Mouse (Mus musculus) limb, embryonic 10.5 days (tissue): ENCODE measurements at regions not wholly inside any gene's neighbourhood (a gene's known extent, or its start where the extent isn't known, plus 50 kb on each side); places are given as distances from the start of the nearest gene placed in this dataset.

ENCODE experiments used
- DNase-seq: peaks from one replicate; pipeline ENCODE4 v3.0.0-alpha.2; 2017; ENCODE audit warnings: low spot score
- H3K27ac ChIP-seq: fragments of 300-500 bp; sonication (generic); 2 replicates; pipeline ENCODE4 v1.5.1; 2016; ENCODE audit warnings: mild to moderate bottlenecking
- H3K27me3 ChIP-seq: fragments of 300-500 bp; sonication (generic); 2 replicates; pipeline ENCODE4 v1.6.1; 2016; ENCODE audit warnings: low read depth, mild to moderate bottlenecking; ENCODE audit not compliant: poor library complexity, severe bottlenecking
- H3K36me3 ChIP-seq: fragments of 300-500 bp; sonication (generic); 2 replicates; pipeline ENCODE4 v1.6.1; 2016; ENCODE audit warnings: mild to moderate bottlenecking, moderate library complexity
- H3K4me1 ChIP-seq: fragments of 300-500 bp; sonication (generic); 2 replicates; pipeline ENCODE4 v1.6.1; 2016
- H3K4me3 ChIP-seq: fragments of 300-500 bp; sonication (generic); 2 replicates; pipeline ENCODE4 v1.5.1; 2016; ENCODE audit warnings: mild to moderate bottlenecking, moderate library complexity
- H3K9me3 ChIP-seq: fragments of 300-500 bp; sonication (generic); replicated peaks from 2 replicates; pipeline ENCODE4 v1.6.1; 2016; ENCODE audit warnings: mild to moderate bottlenecking
- WGBS: fragments of 180-500 bp; shearing (Covaris S2); methylation state at CpG from one replicate; pipeline ENCODE4 v1.1.7; 2016; 5-methylcytosine and 5-hydroxymethylcytosine counted together

GRCm38 (mm10) chr10:68378212-68378611 is 99.7 kb upstream of the Arid5b start:
- no peak overlapping the region for H3K27ac ChIP-seq
- H3K9me3 ChIP-seq, result no peaks in the 10 kb centered on the region
- no peak for DNase-seq
- no peaks in the 10 kb centered on the region for H3K27me3 ChIP-seq
- 95% methylated on average over 5 of the region's 5 CpGs for WGBS
- no peak overlapping the region for H3K4me3 ChIP-seq
- H3K4me1 ChIP-seq, result no peaks in the 10 kb centered on the region
- H3K36me3 ChIP-seq, result no peaks in the 10 kb centered on the region

DNA sequence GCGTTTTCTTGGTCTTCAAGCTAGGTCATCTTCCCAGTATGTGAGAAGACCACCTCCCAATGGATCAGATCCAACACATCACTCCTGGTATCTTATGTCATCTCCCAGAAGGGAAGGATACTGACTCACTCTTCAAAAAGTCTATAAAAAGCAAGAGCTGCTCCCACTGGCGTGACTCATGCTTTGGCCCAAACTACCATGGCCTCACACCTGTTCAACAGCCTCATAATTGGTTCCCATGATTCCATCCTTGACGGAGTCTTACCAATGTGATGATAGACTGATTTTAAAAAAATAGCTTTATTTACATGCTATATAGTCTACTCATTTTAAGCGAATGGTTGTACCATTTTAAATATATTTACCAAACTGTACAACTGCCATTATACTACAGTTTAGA is 98.9 kb upstream of the Arid5b start:
- Histone ChIP-seq H3K36me3 (no peaks in the 10 kb centered on the region), H3K9me3 (no peaks in the 10 kb centered on the region), H3K4me3 (no peak overlapping the region), H3K27me3 (no peaks in the 10 kb centered on the region), H3K27ac (no peak overlapping the region), H3K4me1 (no peaks in the 10 kb centered on the region)
- 94% methylated on average over 4 of the region's 4 CpGs for WGBS
- no peak for DNase-seq

DNA sequence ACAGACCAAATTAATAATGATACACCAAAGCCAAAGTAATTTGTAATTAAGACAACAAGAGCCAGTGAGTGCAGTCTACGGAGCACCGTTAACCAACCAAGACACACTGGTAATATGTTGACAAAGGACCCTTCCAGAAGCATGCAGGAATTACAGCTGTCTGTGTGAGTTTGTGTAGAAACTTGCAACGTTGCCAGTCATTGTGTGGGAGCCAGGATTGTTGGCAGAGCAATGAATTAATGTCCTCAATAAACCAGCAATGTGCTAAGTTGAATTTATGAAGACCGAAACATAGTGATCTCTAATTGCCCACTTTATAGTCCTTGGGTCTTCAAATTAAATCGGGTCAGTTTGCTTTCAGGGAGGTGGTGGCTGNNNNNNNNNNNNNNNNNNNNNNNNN is 95.3 kb upstream of the Arid5b start:
- H3K27me3 ChIP-seq, result no peaks in the 10 kb centered on the region
- H3K36me3 ChIP-seq, result no peaks in the 10 kb centered on the region

GRCm38 (mm10) chr10:68371785-68372184 is 93.2 kb upstream of the Arid5b start:
- no peaks in the 10 kb centered on the region for H3K9me3 ChIP-seq
- no peak for DNase-seq
- no peaks in the 10 kb centered on the region for H3K27me3 ChIP-seq
- 95% methylated on average over 6 of the region's 6 CpGs for WGBS
- H3K36me3 ChIP-seq, result no peaks in the 10 kb centered on the region
- no peak overlapping the region for H3K27ac ChIP-seq
- H3K4me1 ChIP-seq, result no peaks in the 10 kb centered on the region
- H3K4me3 ChIP-seq, result no peak overlapping the region

More for the DNA sequence above, 95.3 kb upstream of the Arid5b start:
- Histone ChIP-seq H3K9me3 (no peaks in the 10 kb centered on the region), H3K4me1 (no peaks in the 10 kb centered on the region), H3K4me3 (no peak overlapping the region), H3K27ac (no peak overlapping the region)
- WGBS, result 85% methylated on average over 5 of the region's 5 CpGs
- no peak for DNase-seq

DNA sequence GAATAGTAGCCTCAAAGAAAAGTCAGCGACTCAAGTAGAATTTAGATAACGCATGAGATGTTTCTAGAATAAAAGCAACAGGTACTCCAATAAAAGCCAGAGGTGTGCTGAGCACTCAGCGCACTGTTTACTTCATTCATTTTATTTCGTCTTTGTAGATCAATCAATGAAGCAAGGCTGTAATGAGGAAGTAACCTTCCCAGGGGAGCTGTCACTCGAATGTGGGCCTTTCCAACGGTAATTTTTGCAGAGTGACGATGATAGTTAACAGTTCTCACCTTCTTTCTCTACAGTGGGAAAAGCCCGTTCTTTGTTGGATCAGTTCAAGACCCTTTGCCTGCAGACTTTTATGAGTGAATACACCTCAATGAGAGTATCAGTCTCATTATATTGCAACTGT is 92.4 kb upstream of the Arid5b start:
- H3K36me3 ChIP-seq, result no peaks in the 10 kb centered on the region
- WGBS, result 89% methylated on average over 8 of the region's 8 CpGs
- H3K4me1 ChIP-seq, result no peaks in the 10 kb centered on the region
- no peak for DNase-seq
- no peak overlapping the region for H3K27ac ChIP-seq
- H3K27me3 ChIP-seq, result no peaks in the 10 kb centered on the region
- no peaks in the 10 kb centered on the region for H3K9me3 ChIP-seq
- H3K4me3 ChIP-seq, result no peak overlapping the region

DNA sequence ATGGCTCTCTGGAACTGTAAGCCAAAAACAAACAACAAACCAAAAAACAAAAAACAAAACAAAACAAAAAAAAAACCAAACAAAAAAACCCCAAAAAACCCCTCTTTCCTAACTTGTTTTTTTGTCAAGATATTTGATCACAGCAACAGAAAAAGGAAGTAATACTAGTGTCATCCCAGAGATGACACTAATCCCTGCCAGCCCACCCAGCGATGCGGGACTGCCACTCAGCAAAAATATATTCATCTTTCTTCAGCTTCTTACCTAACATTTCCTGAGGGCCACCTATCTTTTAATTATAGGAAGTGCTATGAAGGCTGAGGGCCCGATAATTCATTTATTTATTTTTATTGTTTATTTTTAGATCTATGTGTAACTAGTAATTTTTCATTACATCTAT is 88.3 kb upstream of the Arid5b start:
- DNase-seq, result no peak
- WGBS, result 95% methylated on average over 3 of the region's 3 CpGs
- Histone ChIP-seq H3K27me3 (no peaks in the 10 kb centered on the region), H3K4me1 (no peaks in the 10 kb centered on the region), H3K27ac (no peak overlapping the region), H3K4me3 (no peak overlapping the region), H3K9me3 (no peaks in the 10 kb centered on the region), H3K36me3 (no peaks in the 10 kb centered on the region)

GRCm38 (mm10) chr10:68360765-68361483 is 82.4 kb upstream of the Arid5b start:
- no peaks in the 10 kb centered on the region for H3K36me3 ChIP-seq
- H3K4me3 ChIP-seq, result no peak overlapping the region
- H3K27ac ChIP-seq, result no peak overlapping the region
- H3K4me1 ChIP-seq, result peaks cover 17% of the 10 kb centered on the region
- no peaks in the 10 kb centered on the region for H3K27me3 ChIP-seq
- no peaks in the 10 kb centered on the region; the same call in 1 of the 2 replicates for H3K9me3 ChIP-seq
- 88% methylated on average over 6 of the region's 6 CpGs for WGBS
- no peak for DNase-seq

DNA sequence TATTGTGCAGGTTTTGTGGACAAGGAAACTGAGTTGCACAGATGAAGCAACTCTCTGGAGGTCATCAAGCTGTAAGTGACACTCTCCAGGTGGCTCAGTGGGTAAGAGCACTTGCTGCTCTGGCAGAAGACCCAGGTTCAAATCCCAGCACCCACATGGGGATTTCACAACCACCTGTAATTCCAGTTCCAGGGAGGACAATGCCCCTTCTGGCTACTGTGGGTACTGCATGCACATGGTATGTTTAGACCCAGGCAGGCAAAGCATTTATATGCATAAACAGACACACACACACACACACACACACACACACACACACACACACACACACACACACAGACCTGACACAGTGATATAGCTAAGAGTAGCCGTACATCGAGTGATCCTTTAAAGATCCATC is 80.6 kb upstream of the Arid5b start:
- Histone ChIP-seq H3K27me3 (no peaks in the 10 kb centered on the region), H3K36me3 (no peaks in the 10 kb centered on the region), H3K4me3 (no peak overlapping the region), H3K27ac (no peak overlapping the region), H3K4me1 (peaks cover 35% of the 10 kb centered on the region), H3K9me3 (no peaks in the 10 kb centered on the region; the same call in 1 of the 2 replicates)
- WGBS, result 94% methylated on average over 2 of the region's 2 CpGs
- no peak for DNase-seq

- 25% methylated on average over 6 of the region's 6 CpGs for WGBS
- Histone ChIP-seq H3K4me3 (no peak overlapping the region), H3K9me3 (no peaks in the 10 kb centered on the region; the same call in 1 of the 2 replicates), H3K27me3 (no peaks in the 10 kb centered on the region), H3K36me3 (no peaks in the 10 kb centered on the region), H3K27ac (peak overlapping the region; percentile 83), H3K4me1 (peaks cover 54% of the 10 kb centered on the region)
- peak; percentile 65 for DNase-seq
Measured at GRCm38 (mm10) chr10:68356973-68357372, 78.4 kb upstream of the Arid5b start.

- no peaks in the 10 kb centered on the region for H3K27me3 ChIP-seq
- H3K36me3 ChIP-seq, result no peaks in the 10 kb centered on the region
- H3K4me1 ChIP-seq, result peaks cover 54% of the 10 kb centered on the region
- H3K27ac ChIP-seq, result peak overlapping the region; percentile 83
- DNase-seq, result no peak
- H3K4me3 ChIP-seq, result no peak overlapping the region
- H3K9me3 ChIP-seq, result no peaks in the 10 kb centered on the region; the same call in 1 of the 2 replicates
- 68% methylated on average over 5 of the region's 5 CpGs for WGBS
Measured at GRCm38 (mm10) chr10:68356521-68356920, 78.0 kb upstream of the Arid5b start.

DNA sequence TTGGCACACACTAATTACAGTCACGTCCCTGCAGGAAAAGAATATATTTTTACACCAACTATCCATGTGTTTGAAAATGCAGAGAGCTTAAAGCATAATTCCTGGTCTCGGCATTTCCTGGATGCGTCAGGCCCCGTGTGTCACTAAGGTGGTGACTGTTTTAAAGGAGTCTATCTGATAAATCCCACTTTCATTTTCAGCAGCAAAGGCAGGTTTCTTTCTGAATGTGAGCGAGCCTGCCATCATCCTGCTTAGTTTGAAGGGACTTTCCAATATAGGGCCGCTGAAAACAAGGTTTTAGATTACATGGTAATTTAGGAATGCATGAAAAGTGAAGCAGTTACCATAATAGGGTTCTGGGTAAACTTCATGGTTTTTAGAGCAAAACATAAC is 77.5 kb upstream of the Arid5b start:
- Histone ChIP-seq H3K27me3 (no peaks in the 10 kb centered on the region), H3K9me3 (no peaks in the 10 kb centered on the region), H3K27ac (peak overlapping the region; percentile 80), H3K4me3 (no peak overlapping the region), H3K36me3 (no peaks in the 10 kb centered on the region), H3K4me1 (peaks cover 54% of the 10 kb centered on the region)
- no peak for DNase-seq
- WGBS, result 31% methylated on average over 6 of the region's 6 CpGs

DNA sequence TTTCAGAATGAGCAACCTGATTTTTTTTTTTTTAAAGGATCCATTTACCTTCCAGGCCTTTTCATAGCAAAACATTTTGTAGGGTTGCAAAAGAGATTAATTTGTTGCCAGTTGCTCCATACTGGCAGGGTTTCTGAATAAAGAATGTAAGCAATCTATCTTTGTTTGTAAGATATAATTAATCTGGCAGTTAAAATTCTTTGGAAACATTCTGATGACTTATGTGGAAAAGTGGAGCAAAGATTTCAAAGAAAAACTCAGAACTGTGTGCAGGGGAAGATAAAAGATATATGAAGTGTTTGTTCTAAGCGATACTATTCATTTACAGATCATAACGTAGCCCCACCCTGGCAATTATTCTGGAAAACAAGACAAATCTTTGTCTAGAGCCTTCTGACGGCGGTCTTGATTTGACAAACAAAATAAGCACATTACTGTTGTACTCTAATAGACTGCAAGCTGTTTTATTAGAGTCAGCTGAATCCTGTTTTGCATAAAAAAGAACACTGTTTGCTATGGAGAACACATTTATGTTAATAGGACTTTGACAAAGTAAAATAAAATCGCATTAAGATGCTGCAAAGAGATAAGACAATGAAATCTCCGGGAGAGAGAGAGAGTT is 77.0 kb upstream of the Arid5b start:
- DNase-seq, result no peak

DNA sequence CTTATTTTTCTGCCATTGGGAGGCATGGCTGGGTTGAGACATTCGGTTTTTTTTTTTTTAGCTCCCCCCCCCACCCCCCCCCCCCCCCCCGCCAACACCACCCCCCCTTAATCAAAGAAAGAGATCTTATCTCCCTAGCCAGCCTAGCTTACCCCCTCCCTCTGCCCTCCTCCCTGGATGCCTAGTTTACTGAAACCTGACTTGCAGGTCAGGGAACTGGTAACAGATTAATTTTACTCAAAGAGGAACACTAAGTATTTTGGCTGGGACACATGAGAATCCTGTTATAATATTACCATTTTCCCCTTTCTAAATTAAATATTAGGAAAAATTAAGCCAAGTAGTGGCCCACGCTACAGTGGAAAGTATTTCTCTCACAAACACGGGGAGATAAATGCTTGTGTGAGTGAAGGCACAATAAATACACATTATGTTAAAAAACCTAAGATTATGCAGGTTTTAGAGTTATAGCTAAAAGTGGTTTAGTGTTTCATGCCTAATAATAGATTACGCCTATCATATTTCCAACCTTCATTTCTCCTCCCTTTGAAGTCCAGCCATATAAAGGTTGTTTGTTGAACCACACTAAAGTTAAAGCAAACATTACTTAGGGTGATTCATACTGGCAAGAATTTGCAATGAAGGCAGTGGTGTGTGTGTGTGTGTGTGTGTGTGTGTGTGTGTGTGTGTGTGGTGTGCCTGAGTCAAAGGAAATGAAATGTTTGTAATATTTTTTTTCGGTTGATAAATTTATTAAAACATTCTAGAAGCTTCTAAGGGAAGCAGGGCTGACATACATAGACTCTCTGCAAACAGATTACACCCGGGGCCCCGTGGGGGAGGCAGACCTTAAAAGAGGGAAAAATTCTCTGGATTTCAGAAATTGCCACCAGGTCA is 76.0 kb upstream of the Arid5b start:
- Histone ChIP-seq H3K4me1 (peaks cover 54% of the 10 kb centered on the region), H3K36me3 (no peaks in the 10 kb centered on the region), H3K4me3 (no peak overlapping the region), H3K27me3 (no peaks in the 10 kb centered on the region), H3K27ac (peak overlapping the region; percentile 80), H3K9me3 (no peaks in the 10 kb centered on the region)
- WGBS, result 48% methylated on average over 7 of the region's 8 CpGs
- DNase-seq, result peak; percentile 43

More for the DNA sequence above, 77.0 kb upstream of the Arid5b start:
- H3K4me3 ChIP-seq, result no peak overlapping the region
- peak overlapping the region; percentile 80 for H3K27ac ChIP-seq
- H3K27me3 ChIP-seq, result no peaks in the 10 kb centered on the region
- no peaks in the 10 kb centered on the region for H3K36me3 ChIP-seq
- WGBS, result 34% methylated on average over 6 of the region's 6 CpGs
- H3K4me1 ChIP-seq, result peaks cover 54% of the 10 kb centered on the region
- no peaks in the 10 kb centered on the region for H3K9me3 ChIP-seq
